Mouse (Mus musculus) embryonic fibroblast, embryonic 13.5 days (primary cell): Measurements from ENCODE around the gene Nacc2.

Experiments used
- CTCF ChIP-seq: IDR thresholded peaks from 2 replicates; pipeline ENCODE4 v1.5.1; 2011; ENCODE audit warnings: mild to moderate bottlenecking, control low read depth, low read length, moderate library complexity, borderline replicate concordance; ENCODE audit not compliant: insufficient read depth
- POLR2A ChIP-seq: IDR thresholded peaks from 2 replicates; pipeline ENCODE4 v1.6.1; 2011; ENCODE audit warnings: low read depth, mild to moderate bottlenecking, control low read depth, low read length, moderate library complexity

- TF ChIP-seq CTCF: no peak
- TF ChIP-seq POLR2A: peak; percentile 35; the same call in 1 of the 2 replicates
Observed at GRCm38 (mm10) chr2:26139545-26140206, 16.7 kb upstream of the Nacc2 start.
